In genomic region chrX:96006395-96006794, GRCm38 (mm10) we compare ENCODE assay signal across 12 mouse cellular contexts. TPM values are rescaled to one million over a fixed set of nuclear protein-coding genes. Genes with fewer than 3 reads are reported as not detected.
DNase-seq lines count a peak whose midpoint lies in the region; ATAC-seq and TF ChIP-seq lines count a peak whose summit lies in the region.
"Had no signal": no experiment of that assay in that cellular context is flagged by ENCODE, and none has a peak within 500 bp of the region (broad histone marks: within the 10 kb centered on the region; RNA-seq: fewer than 3 reads in every experiment).

No protein-coding gene starts in this region.

- no peak overlapping the region for H3K27ac ChIP-seq in hindbrain, postnatal 0 days
- H3K27ac ChIP-seq in hindbrain, embryonic 12.5 days, result no peak overlapping the region
- H3K27ac ChIP-seq in midbrain, embryonic 14.5 days (replicated peaks; ENCODE audit: low read depth, low read length), result no peak overlapping the region
- H3K27ac ChIP-seq in midbrain, embryonic 13.5 days, result no peak overlapping the region
- H3K27ac ChIP-seq: limb, embryonic 12.5 days had no signal

- H3K9ac ChIP-seq in hindbrain, postnatal 0 days (replicated peaks; ENCODE audit: low read length), result no peak overlapping the region
- no peak overlapping the region for H3K9ac ChIP-seq in hindbrain, embryonic 12.5 days
- no peak overlapping the region for H3K9ac ChIP-seq in midbrain, embryonic 14.5 days (replicated peaks; ENCODE audit: low read length)
- H3K9ac ChIP-seq in midbrain, embryonic 13.5 days (replicated peaks), result no peak overlapping the region
- H3K9ac ChIP-seq: limb, embryonic 12.5 days had no signal

- H3K9me3 ChIP-seq in hindbrain, postnatal 0 days (ENCODE audit: low read length), result no peaks in the 10 kb centered on the region
- H3K9me3 ChIP-seq in hindbrain, embryonic 12.5 days (replicated peaks), result no peaks in the 10 kb centered on the region
- H3K9me3 ChIP-seq in midbrain, embryonic 14.5 days (ENCODE audit: control insufficient read depth, low read length), result no peaks in the 10 kb centered on the region
- no peaks in the 10 kb centered on the region for H3K9me3 ChIP-seq in midbrain, embryonic 13.5 days
- H3K9me3 ChIP-seq: limb, embryonic 12.5 days; megakaryocyte, embryonic 14.5 days had no signal

- H3K4me2 ChIP-seq in hindbrain, postnatal 0 days (ENCODE audit: low read depth, low read length), result no peak overlapping the region
- no peak overlapping the region for H3K4me2 ChIP-seq in hindbrain, embryonic 12.5 days (replicated peaks)
- no peak overlapping the region for H3K4me2 ChIP-seq in midbrain, embryonic 14.5 days (ENCODE audit: low read length)
- H3K4me2 ChIP-seq in midbrain, embryonic 13.5 days (replicated peaks), result no peak overlapping the region
- H3K4me2 ChIP-seq: limb, embryonic 12.5 days had no signal

- no peaks in the 10 kb centered on the region for H3K36me3 ChIP-seq in hindbrain, postnatal 0 days (ENCODE audit: insufficient read depth, low read length)
- H3K36me3 ChIP-seq in hindbrain, embryonic 12.5 days, result no peaks in the 10 kb centered on the region
- H3K36me3 ChIP-seq in midbrain, embryonic 14.5 days (ENCODE audit: control insufficient read depth, insufficient read depth, low read length), result no peaks in the 10 kb centered on the region
- H3K36me3 ChIP-seq in midbrain, embryonic 13.5 days, result no peaks in the 10 kb centered on the region
- H3K36me3 ChIP-seq: limb, embryonic 12.5 days had no signal

- WGBS in hindbrain, postnatal 0 days, result 73% methylated on average over 6 of the region's 6 CpGs
- WGBS in hindbrain, embryonic 12.5 days, result 79% methylated on average over 6 of the region's 6 CpGs
- 79% methylated on average over 6 of the region's 6 CpGs for WGBS in midbrain, embryonic 14.5 days
- WGBS in midbrain, embryonic 13.5 days, result 73% methylated on average over 6 of the region's 6 CpGs

- intact Hi-C loops in gastrocnemius, postnatal 14 days (cut with DNase I; ENCODE audit: low total_unique reads), result no loop called here

- peak; percentile 48 for TF ChIP-seq CTCF in hindbrain, postnatal 0 days (IDR thresholded peaks at IDR 0.05; ENCODE audit: low read depth)
- TF ChIP-seq CTCF in brain, embryonic 14.5 days (IDR thresholded peaks at IDR 0.05; ENCODE audit: borderline replicate concordance, extremely low read depth, insufficient read depth, insufficient read length), result peak; percentile 37; the same call in 1 of the 2 replicates

- peak; percentile 47 for DNase-seq in CD4-positive, CD25-positive, alpha-beta regulatory T cell, adult 2 months (ENCODE audit: low read depth, low spot score)
- DNase-seq in hindbrain, postnatal 0 days (ENCODE audit: low spot score), result peak; percentile 41
- peak; percentile 21 for DNase-seq in midbrain, embryonic 14.5 days
- DNase-seq in brain, embryonic 14.5 days (ENCODE audit: low read depth), result peak; percentile 6
- no peak for DNase-seq in gastrocnemius, postnatal 14 days
- DNase-seq: spleen, adult 18-20 months; thymus, postnatal 36 days had no signal

- no peaks in the 10 kb centered on the region for H3K4me1 ChIP-seq in hindbrain, postnatal 0 days (ENCODE audit: insufficient read depth, low read length)
- no peaks in the 10 kb centered on the region for H3K4me1 ChIP-seq in hindbrain, embryonic 12.5 days
- H3K4me1 ChIP-seq in midbrain, embryonic 14.5 days (ENCODE audit: control insufficient read depth, insufficient read depth, low read length), result no peaks in the 10 kb centered on the region
- H3K4me1 ChIP-seq in midbrain, embryonic 13.5 days (replicated peaks), result no peaks in the 10 kb centered on the region
- H3K4me1 ChIP-seq: limb, embryonic 12.5 days; megakaryocyte, embryonic 14.5 days had no signal

- TF ChIP-seq POLR2A in brain, embryonic 14.5 days (IDR thresholded peaks at IDR 0.05; ENCODE audit: borderline replicate concordance, extremely low read depth, insufficient read depth, insufficient read length, poor library complexity, severe bottlenecking), result no peak

- no peak for ATAC-seq in CD4-positive, CD25-positive, alpha-beta regulatory T cell, adult 4 months
- ATAC-seq in hindbrain, postnatal 0 days, result no peak
- no peak for ATAC-seq in hindbrain, embryonic 12.5 days (ENCODE audit: low FRiP score)
- ATAC-seq in midbrain, embryonic 14.5 days (ENCODE audit: low FRiP score, low TSS enrichment), result no peak
- ATAC-seq in midbrain, embryonic 13.5 days, result no peak

- no peak overlapping the region for H3K4me3 ChIP-seq in hindbrain, postnatal 0 days (ENCODE audit: low read length)
- H3K4me3 ChIP-seq in hindbrain, embryonic 12.5 days, result no peak overlapping the region
- no peak overlapping the region for H3K4me3 ChIP-seq in midbrain, embryonic 14.5 days (replicated peaks; ENCODE audit: low read depth, low read length)
- no peak overlapping the region for H3K4me3 ChIP-seq in midbrain, embryonic 13.5 days (replicated peaks)
- H3K4me3 ChIP-seq: limb, embryonic 12.5 days; megakaryocyte, embryonic 14.5 days had no signal

- H3K27me3 ChIP-seq in hindbrain, postnatal 0 days (ENCODE audit: insufficient read depth, low read length), result no peaks in the 10 kb centered on the region
- H3K27me3 ChIP-seq in hindbrain, embryonic 12.5 days, result no peaks in the 10 kb centered on the region
- no peaks in the 10 kb centered on the region for H3K27me3 ChIP-seq in midbrain, embryonic 14.5 days (ENCODE audit: control insufficient read depth, insufficient read depth, low read length)
- H3K27me3 ChIP-seq in midbrain, embryonic 13.5 days, result no peaks in the 10 kb centered on the region
- H3K27me3 ChIP-seq: megakaryocyte, embryonic 14.5 days had no signal

RNA-seq across cellular contexts. Expression of gene Las1l, which starts 49.6 kb away (rescaled TPM):
- polyA plus RNA-seq in CD4-positive, CD25-positive, alpha-beta regulatory T cell, adult 4 months (2017; shearing (Covaris generic)), result 100 to 1,000 TPM in 1 of 2 experiments, 10 to 100 TPM in 1; 57.8 to 125 TPM
- 26.3 and 40.3 TPM in 2 replicates for total RNA-seq in hindbrain, postnatal 0 days (2014; rRNA removed)
- polyA plus RNA-seq in hindbrain, postnatal 0 days (2015; fragmentation: Nextera tagmentation; extraction: Ambion mirVana), result 71.5 and 77.3 TPM in 2 replicates
- polyA plus RNA-seq in hindbrain, embryonic 12.5 days (2016; fragmentation: Nextera tagmentation; extraction: Ambion mirVana), result 73.5 and 74.2 TPM in 2 replicates
- polyA plus RNA-seq in midbrain, embryonic 14.5 days (2014; fragmentation: Nextera tagmentation; extraction: Ambion mirVana), result 53.1 and 53.3 TPM in 2 replicates
- 98.2 TPM in 2 replicates for polyA plus RNA-seq in midbrain, embryonic 13.5 days (2015; fragmentation: Nextera tagmentation; extraction: Ambion mirVana)
- polyA plus RNA-seq in brain, embryonic 14.5 days (2012; rRNA removed), result 55.4 and 84.0 TPM in 2 replicates
- total RNA-seq in gastrocnemius, postnatal 14 days (2021), result 10 to 100 TPM; 24.4 to 25.1 TPM
